In the genomic region with DNA sequence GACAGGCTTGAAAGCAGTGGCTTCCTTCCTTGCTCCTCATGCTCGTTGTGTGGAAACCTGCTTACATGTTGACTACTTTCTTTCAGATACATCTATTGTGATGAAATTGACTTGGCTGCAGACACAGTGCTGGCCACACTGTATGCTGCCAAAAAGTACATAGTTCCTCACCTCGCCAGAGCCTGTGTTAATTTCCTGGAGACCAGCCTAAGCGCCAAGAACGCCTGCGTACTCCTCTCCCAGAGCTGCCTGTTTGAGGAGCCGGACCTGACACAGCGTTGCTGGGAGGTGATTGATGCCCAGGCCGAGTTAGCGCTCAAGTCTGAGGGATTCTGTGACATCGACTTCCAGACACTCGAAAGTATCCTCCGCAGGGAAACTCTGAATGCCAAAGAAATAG, we compare ENCODE assay signal across 13 mouse cellular contexts. TPM values are rescaled to one million over a fixed set of nuclear protein-coding genes. Genes with fewer than 3 reads are reported as not detected.
DNase-seq lines count a peak whose midpoint lies in the region; ATAC-seq and TF ChIP-seq lines count a peak whose summit lies in the region.
"Had no signal": no experiment of that assay in that cellular context is flagged by ENCODE, and none has a peak within 500 bp of the region (broad histone marks: within the 10 kb centered on the region; RNA-seq: fewer than 3 reads in every experiment).

No protein-coding gene starts in this region.

- 86% methylated on average over 12 of the region's 12 CpGs for WGBS in midbrain, postnatal 0 days
- WGBS in midbrain, embryonic 11.5 days = 93% methylated on average over 12 of the region's 12 CpGs

- H3K4me1 ChIP-seq in midbrain, postnatal 0 days (ENCODE audit: insufficient read depth, low read length) = no peaks in the 10 kb centered on the region
- peaks cover 8% of the 10 kb centered on the region for H3K4me1 ChIP-seq in midbrain, embryonic 11.5 days (ENCODE audit: control insufficient read depth, insufficient read depth, low read length)

- H3K9ac ChIP-seq in midbrain, postnatal 0 days (replicated peaks; ENCODE audit: low read length, poor library complexity, severe bottlenecking) = no peak overlapping the region
- H3K9ac ChIP-seq in midbrain, embryonic 11.5 days (ENCODE audit: low read length) = no peak overlapping the region
- H3K9ac ChIP-seq: heart, embryonic 15.5 days had no signal

- H3K36me3 ChIP-seq in midbrain, postnatal 0 days (ENCODE audit: insufficient read depth, low read length) = peaks cover 5% of the 10 kb centered on the region; the same call in 1 of the 2 replicates
- H3K36me3 ChIP-seq in midbrain, embryonic 11.5 days (ENCODE audit: control insufficient read depth, insufficient read depth, low read length) = peaks cover 4% of the 10 kb centered on the region; the same call in 1 of the 2 replicates

- ATAC-seq in midbrain, postnatal 0 days (ENCODE audit: low FRiP score) = no peak
- no peak for ATAC-seq in midbrain, embryonic 11.5 days (ENCODE audit: low FRiP score)
- ATAC-seq: inflammation-experienced regulatory T-cells, adult 6 months had no signal

- H3K9me3 ChIP-seq in midbrain, postnatal 0 days (ENCODE audit: low read length) = no peaks in the 10 kb centered on the region
- no peaks in the 10 kb centered on the region for H3K9me3 ChIP-seq in midbrain, embryonic 11.5 days (ENCODE audit: control insufficient read depth, low read length)
- H3K9me3 ChIP-seq: heart, embryonic 15.5 days had no signal

- peak overlapping the region; percentile 4; the same call in 1 of the 2 replicates for H3K4me2 ChIP-seq in midbrain, postnatal 0 days (ENCODE audit: low read depth, low read length, poor library complexity, severe bottlenecking)
- no peak overlapping the region for H3K4me2 ChIP-seq in midbrain, embryonic 11.5 days
- H3K4me2 ChIP-seq: heart, embryonic 15.5 days had no signal

- no peak overlapping the region for H3K27ac ChIP-seq in midbrain, postnatal 0 days (ENCODE audit: low read depth, low read length)
- no peak overlapping the region for H3K27ac ChIP-seq in midbrain, embryonic 11.5 days (ENCODE audit: low read depth, low read length)
- H3K27ac ChIP-seq: heart, embryonic 15.5 days had no signal

- H3K4me3 ChIP-seq in midbrain, postnatal 0 days (ENCODE audit: low read depth, low read length) = no peak overlapping the region
- no peak overlapping the region for H3K4me3 ChIP-seq in midbrain, embryonic 11.5 days (ENCODE audit: low read depth, low read length)
- H3K4me3 ChIP-seq: heart, embryonic 15.5 days; megakaryocyte, embryonic 14.5 days had no signal

- H3K27me3 ChIP-seq in midbrain, postnatal 0 days (ENCODE audit: insufficient read depth, low read length) = no peaks in the 10 kb centered on the region
- H3K27me3 ChIP-seq in midbrain, embryonic 11.5 days (ENCODE audit: control insufficient read depth, insufficient read depth, low read length) = no peaks in the 10 kb centered on the region
- H3K27me3 ChIP-seq: heart, embryonic 15.5 days; megakaryocyte, embryonic 14.5 days had no signal

- no peak for TF ChIP-seq CTCF in midbrain, postnatal 0 days (IDR thresholded peaks at IDR 0.05)

- DNase-seq in adrenal gland, postnatal 14 days = peak; percentile 37
- DNase-seq in adrenal gland, adult 18-20 months (ENCODE audit: low spot score in 2 of 2) = no peak
- DNase-seq in heart, postnatal 14 days = peak; percentile 23 to 33
- DNase-seq in heart, postnatal 4 days = no peak
- no peak for DNase-seq in midbrain, postnatal 0 days (ENCODE audit: low spot score)
- no peak for DNase-seq in midbrain, embryonic 11.5 days (ENCODE audit: low spot score, missing footprints)
- peak; percentile 58 for DNase-seq in skeletal muscle tissue, adult 2 months (ENCODE audit: low read depth, low spot score)
- no peak for DNase-seq in left cerebral cortex, adult 8-10 months (ENCODE audit: low spot score in 2 of 2)
- DNase-seq: adrenal gland, adult 8-10 months; right cerebral cortex, adult 18-20 months had no signal

- intact Hi-C loops in heart, postnatal 14 days (cut with DNase I) = loop anchor here (1.0 to 10.0 kb wide), 3 partner anchors 68 to 141 kb away; no protein-coding TSS in a partner anchor

RNA-seq across cellular contexts. Expression of gene Btbd3, which starts 27.0 kb away (rescaled TPM):
- 28.1 and 32.5 TPM in 2 replicates for total RNA-seq in adrenal gland, postnatal 14 days (2021)
- 10 to 100 TPM; 16.2 to 21.8 TPM for total RNA-seq in adrenal gland, adult 18-20 months (2021)
- 10 to 100 TPM; 29.8 to 30.0 TPM for total RNA-seq in heart, postnatal 14 days (2021)
- total RNA-seq in heart, postnatal 4 days (2021) = 10 to 100 TPM; 22.3 to 22.7 TPM
- 60.1 and 73.3 TPM in 2 replicates for total RNA-seq in midbrain, postnatal 0 days (2014; rRNA removed)
- 36.9 and 37.0 TPM in 2 replicates for polyA plus RNA-seq in midbrain, postnatal 0 days (2015; fragmentation: Nextera tagmentation; extraction: Ambion mirVana)
- polyA plus RNA-seq in midbrain, embryonic 11.5 days (2014; fragmentation: Nextera tagmentation; extraction: Ambion mirVana) = 18.3 and 23.3 TPM in 2 replicates
- 100 to 1,000 TPM; 114 to 138 (median 124) TPM for total RNA-seq in left cerebral cortex, adult 8-10 months (2022)
- polyA plus RNA-seq: inflammation-experienced regulatory T-cells, adult 6 months had no signal

Comparison
In these comparisons a context has a peak if more than half of its experiments do, and no peak if none do; other contexts are left out.
1. DNase-seq: peak in adrenal gland, postnatal 14 days (single experiment), heart, postnatal 14 days (2 of 2) and skeletal muscle tissue, adult 2 months (single experiment); none in adrenal gland, adult 18-20 months (0 of 2), heart, postnatal 4 days (single experiment), midbrain, postnatal 0 days (single experiment), midbrain, embryonic 11.5 days (single experiment) and left cerebral cortex, adult 8-10 months (0 of 2).